Mouse (Mus musculus) liver, adult 2 months (tissue): ENCODE measurements at regions not wholly inside any gene's neighbourhood (a gene's known extent, or its start where the extent isn't known, plus 50 kb on each side); places are given as distances from the start of the nearest gene placed in this dataset.

Experiments
- DNase-seq: peaks from one replicate; pipeline ENCODE4 v3.0.0-alpha.2; 2011; ENCODE audit warnings: low read depth, low spot score; ENCODE audit errors: extremely low read depth
- H3K27ac ChIP-seq: fragments of 200-500 bp; replicated peaks from 2 replicates; pipeline ENCODE4 v1.5.1; 2012; ENCODE audit warnings: low read depth, mild to moderate bottlenecking, control low read depth, inconsistent platforms, low read length; ENCODE audit not compliant: insufficient read depth
- H3K27me3 ChIP-seq: fragments of 200-500 bp; 2 replicates; pipeline ENCODE4 v1.6.1; 2012; ENCODE audit warnings: mild to moderate bottlenecking, moderate library complexity, low read length, inconsistent platforms; ENCODE audit not compliant: control insufficient read depth, insufficient read depth
- H3K36me3 ChIP-seq: fragments of 200-500 bp; 2 replicates; pipeline ENCODE4 v1.6.1; 2012; ENCODE audit warnings: low read length, inconsistent platforms; ENCODE audit not compliant: control insufficient read depth, insufficient read depth
- H3K4me1 ChIP-seq: fragments of 200-500 bp; 2 replicates; pipeline ENCODE4 v1.6.1; 2011; ENCODE audit warnings: low read length; ENCODE audit not compliant: control insufficient read depth, insufficient read depth
- H3K4me3 ChIP-seq: fragments of 200-500 bp; 2 replicates; pipeline ENCODE4 v1.5.1; 2011; ENCODE audit warnings: low read depth, mild to moderate bottlenecking, control low read depth, low read length, moderate library complexity; ENCODE audit not compliant: insufficient read depth
- H3K79me2 ChIP-seq: fragments of 200-500 bp; 2 replicates; pipeline ENCODE4 v1.6.1; 2012; ENCODE audit warnings: inconsistent platforms, mild to moderate bottlenecking, low read length, moderate library complexity; ENCODE audit not compliant: control insufficient read depth, insufficient read depth
- H3K9ac ChIP-seq: fragments of 200-500 bp; 2 replicates; pipeline ENCODE4 v1.6.1; 2012; ENCODE audit warnings: low read depth, mild to moderate bottlenecking, control low read depth, inconsistent platforms, low read length
- CTCF ChIP-seq: fragments of 200-500 bp; IDR thresholded peaks from 2 replicates; pipeline ENCODE4 v1.5.1; 2011; ENCODE audit warnings: low read depth, low read length, control low read depth
- POLR2A ChIP-seq: fragments of 200-500 bp; IDR thresholded peaks from 2 replicates; pipeline ENCODE4 v1.6.1; 2011; ENCODE audit warnings: low read length, control low read depth; ENCODE audit not compliant: insufficient read depth; ENCODE audit errors: extremely low read depth
- WGBS: fragments of 180-500 bp; shearing (Covaris S2); methylation state at CpG from one replicate; pipeline ENCODE4 v1.1.7; 2018; 5-methylcytosine and 5-hydroxymethylcytosine counted together

GRCm38 (mm10) chr17:54483901-54484300 lies 185.1 kb upstream of the Slc5a7 start:
- WGBS, result 74% methylated on average over 1 of the region's 1 CpGs
- H3K27me3 ChIP-seq, result no peaks in the 10 kb centered on the region
- no peak for DNase-seq
- H3K9ac ChIP-seq, result no peak overlapping the region
- no peaks in the 10 kb centered on the region for H3K4me1 ChIP-seq
- H3K4me3 ChIP-seq, result no peak overlapping the region
- TF ChIP-seq CTCF (no peak), POLR2A (no peak)
- no peaks in the 10 kb centered on the region for H3K36me3 ChIP-seq
- H3K79me2 ChIP-seq, result no peaks in the 10 kb centered on the region
- H3K27ac ChIP-seq, result no peak overlapping the region

- H3K4me1 ChIP-seq, result no peaks in the 10 kb centered on the region
- H3K4me3 ChIP-seq, result no peak overlapping the region
- H3K9ac ChIP-seq, result no peak overlapping the region
- H3K79me2 ChIP-seq, result no peaks in the 10 kb centered on the region
- TF ChIP-seq POLR2A, result no peak
- no peak for TF ChIP-seq CTCF
- H3K27ac ChIP-seq, result no peak overlapping the region
- WGBS, result 93% methylated on average over 3 of the region's 3 CpGs
- no peak for DNase-seq
- H3K27me3 ChIP-seq, result no peaks in the 10 kb centered on the region
- no peaks in the 10 kb centered on the region for H3K36me3 ChIP-seq
Observed at GRCm38 (mm10) chr17:54439910-54440309, 141.1 kb upstream of the Slc5a7 start.

GRCm38 (mm10) chr17:54438435-54438834 lies 139.6 kb upstream of the Slc5a7 start:
- no peak overlapping the region for H3K9ac ChIP-seq
- no peaks in the 10 kb centered on the region for H3K36me3 ChIP-seq
- no peak overlapping the region for H3K27ac ChIP-seq
- TF ChIP-seq POLR2A, result no peak
- TF ChIP-seq CTCF, result no peak
- H3K79me2 ChIP-seq, result no peaks in the 10 kb centered on the region
- H3K4me3 ChIP-seq, result no peak overlapping the region
- no peaks in the 10 kb centered on the region for H3K4me1 ChIP-seq
- WGBS, result 64% methylated on average over 1 of the region's 1 CpGs
- H3K27me3 ChIP-seq, result no peaks in the 10 kb centered on the region
- DNase-seq, result no peak

GRCm38 (mm10) chr17:54429922-54430321 lies 131.1 kb upstream of the Slc5a7 start:
- DNase-seq, result no peak

GRCm38 (mm10) chr17:54414260-54414659 lies 115.4 kb upstream of the Slc5a7 start:
- WGBS, result 54% methylated on average over 1 of the region's 1 CpGs
- Histone ChIP-seq H3K9ac (no peak overlapping the region), H3K27me3 (no peaks in the 10 kb centered on the region), H3K27ac (no peak overlapping the region), H3K79me2 (no peaks in the 10 kb centered on the region), H3K4me3 (no peak overlapping the region), H3K36me3 (no peaks in the 10 kb centered on the region), H3K4me1 (no peaks in the 10 kb centered on the region)
- DNase-seq, result peak; percentile 46
- no peak for TF ChIP-seq POLR2A
- no peak for TF ChIP-seq CTCF

More at GRCm38 (mm10) chr17:54429922-54430321, 131.1 kb upstream of the Slc5a7 start:
- TF ChIP-seq CTCF (no peak), POLR2A (no peak)
- Histone ChIP-seq H3K4me3 (no peak overlapping the region), H3K79me2 (no peaks in the 10 kb centered on the region), H3K36me3 (no peaks in the 10 kb centered on the region), H3K27ac (no peak overlapping the region), H3K9ac (no peak overlapping the region), H3K27me3 (no peaks in the 10 kb centered on the region), H3K4me1 (no peaks in the 10 kb centered on the region)

GRCm38 (mm10) chr17:54396476-54396875 lies 97.6 kb upstream of the Slc5a7 start:
- H3K27ac ChIP-seq, result no peak overlapping the region
- WGBS, result 55% methylated on average over 1 of the region's 1 CpGs
- no peak for DNase-seq
- no peaks in the 10 kb centered on the region for H3K4me1 ChIP-seq
- no peaks in the 10 kb centered on the region for H3K36me3 ChIP-seq
- no peak overlapping the region for H3K4me3 ChIP-seq
- no peaks in the 10 kb centered on the region for H3K27me3 ChIP-seq
- TF ChIP-seq POLR2A, result no peak
- TF ChIP-seq CTCF, result no peak
- H3K79me2 ChIP-seq, result no peaks in the 10 kb centered on the region
- H3K9ac ChIP-seq, result no peak overlapping the region
